ENCODE assay signal across 24 mouse cellular contexts in the genomic region with DNA sequence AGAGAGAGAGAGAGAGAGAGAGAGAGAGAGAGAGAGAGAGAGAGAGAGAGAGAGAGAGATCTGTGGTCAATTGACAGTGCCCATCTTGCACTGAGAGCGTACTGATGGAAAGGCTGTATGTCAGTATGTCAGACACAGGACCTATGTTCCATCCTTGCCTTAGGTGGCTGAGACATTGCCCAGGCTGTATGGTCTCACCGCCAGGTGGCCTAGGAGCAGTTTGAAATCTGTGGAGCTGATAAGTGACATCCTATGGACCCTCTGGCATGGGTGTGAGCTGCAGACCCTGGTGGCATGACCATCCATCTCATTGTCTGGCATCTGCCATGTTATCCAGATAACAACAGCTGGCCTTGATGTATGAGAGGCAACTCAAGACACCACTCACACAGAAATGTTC. TPM values are rescaled to one million over a fixed set of nuclear protein-coding genes. Genes with fewer than 3 reads are reported as not detected.
A peak's percentile ranks its signal among the peaks of the same experiment; 100 is the strongest.
DNase-seq lines count a peak whose midpoint lies in the region; ATAC-seq and TF ChIP-seq lines count a peak whose summit lies in the region.
"Had no signal": no experiment of that assay in that cellular context is flagged by ENCODE, and none has a peak within 500 bp of the region (broad histone marks: within the 10 kb centered on the region; RNA-seq: fewer than 3 reads in every experiment).

No protein-coding gene starts in this region.

- no peak for TF ChIP-seq POLR2A in small intestine, adult 2 months (IDR thresholded peaks at IDR 0.05; ENCODE audit: low read depth, low read length)

- no peak overlapping the region for H3K9ac ChIP-seq in kidney, postnatal 0 days (ENCODE audit: low read depth, low read length)
- no peak overlapping the region for H3K9ac ChIP-seq in lung, postnatal 0 days (replicated peaks; ENCODE audit: low read depth)
- H3K9ac ChIP-seq: forebrain, postnatal 0 days; hindbrain, embryonic 14.5 days; intestine, embryonic 15.5 days; neural tube, embryonic 12.5 days; stomach, embryonic 15.5 days had no signal

- H3K27ac ChIP-seq in kidney, postnatal 0 days, result no peak overlapping the region
- no peak overlapping the region for H3K27ac ChIP-seq in lung, postnatal 0 days (ENCODE audit: low read length)
- H3K27ac ChIP-seq in small intestine, adult 2 months (ENCODE audit: insufficient read depth, low read depth, low read length), result no peak overlapping the region
- H3K27ac ChIP-seq: embryonic facial prominence, embryonic 10.5 days; forebrain, embryonic 10.5 days; hindbrain, embryonic 14.5 days; intestine, embryonic 15.5 days; neural tube, embryonic 12.5 days; stomach, embryonic 15.5 days had no signal

- no peaks in the 10 kb centered on the region for H3K4me1 ChIP-seq in kidney, postnatal 0 days (replicated peaks; ENCODE audit: insufficient read depth, low read length)
- no peaks in the 10 kb centered on the region for H3K4me1 ChIP-seq in lung, postnatal 0 days (ENCODE audit: insufficient read depth, low read depth, low read length)
- peaks cover 2% of the 10 kb centered on the region; the same call in 1 of the 2 replicates for H3K4me1 ChIP-seq in small intestine, adult 2 months (ENCODE audit: control insufficient read depth, insufficient read depth, insufficient read length, low read length)

- no peak for DNase-seq in kidney, postnatal 0 days (ENCODE audit: low spot score)
- DNase-seq in kidney, postnatal 25 days, result no peak
- DNase-seq in lung, postnatal 0 days (ENCODE audit: low spot score), result peak; percentile 4
- no peak for DNase-seq in lung, adult 18-20 months
- peak; percentile 63 for DNase-seq in ES-CJ7 (ENCODE audit: low read depth, low spot score)
- DNase-seq in natural killer cell, adult 2 months (ENCODE audit: low spot score in 2 of 2), result no peak
- DNase-seq: adrenal gland, postnatal 36 days; B cell, adult 2 months; cerebellum, adult 11 months; cerebellum, adult 9-11 months; forebrain, postnatal 0 days; gastrocnemius, postnatal 25 days; heart, postnatal 4 days; kidney, postnatal 4 days; layer of hippocampus, adult 9-11 months; thymus, adult 18-20 months had no signal

- H3K4me2 ChIP-seq in kidney, postnatal 0 days (ENCODE audit: low read length), result no peak overlapping the region
- no peak overlapping the region for H3K4me2 ChIP-seq in lung, postnatal 0 days (replicated peaks; ENCODE audit: low read depth, low read length)
- H3K4me2 ChIP-seq: hindbrain, embryonic 14.5 days; intestine, embryonic 15.5 days; midbrain, embryonic 11.5 days; neural tube, embryonic 12.5 days; stomach, embryonic 15.5 days had no signal

- WGBS in kidney, postnatal 0 days, result 63% methylated on average over 2 of the region's 2 CpGs
- WGBS in lung, postnatal 0 days, result 61% methylated on average over 2 of the region's 2 CpGs
- WGBS in small intestine, adult 2 months, result 64% methylated on average over 2 of the region's 2 CpGs

- H3K9me3 ChIP-seq in kidney, postnatal 0 days (replicated peaks; ENCODE audit: low read length), result no peaks in the 10 kb centered on the region
- H3K9me3 ChIP-seq in lung, postnatal 0 days (ENCODE audit: low read length), result no peaks in the 10 kb centered on the region
- H3K9me3 ChIP-seq: intestine, embryonic 15.5 days; neural tube, embryonic 12.5 days; stomach, embryonic 15.5 days had no signal

- ATAC-seq in kidney, postnatal 0 days (replicated peaks; ENCODE audit: low FRiP score, low read depth), result no peak
- no peak for ATAC-seq in lung, postnatal 0 days
- ATAC-seq: forebrain, postnatal 0 days; intestine, embryonic 15.5 days had no signal

- no peaks in the 10 kb centered on the region for H3K27me3 ChIP-seq in kidney, postnatal 0 days (ENCODE audit: insufficient read depth, low read length)
- H3K27me3 ChIP-seq in lung, postnatal 0 days (replicated peaks; ENCODE audit: insufficient read depth, low read length), result no peaks in the 10 kb centered on the region
- H3K27me3 ChIP-seq in small intestine, adult 2 months (ENCODE audit: control insufficient read depth, insufficient read depth, low read length), result 0 out of 2 replicates have a peak, but pooled peaks cover 6% of the 10 kb centered on the region

- TF ChIP-seq CTCF in kidney, postnatal 0 days (IDR thresholded peaks at IDR 0.05; ENCODE audit: low read depth), result peak; percentile 52
- TF ChIP-seq CTCF in lung, postnatal 0 days (IDR thresholded peaks at IDR 0.05), result peak; percentile 51
- peak; percentile 30; the same call in 1 of the 2 replicates for TF ChIP-seq CTCF in small intestine, adult 2 months (IDR thresholded peaks at IDR 0.05; ENCODE audit: extremely low read depth, insufficient read length, insufficient replicate concordance, low read depth, low read length)

- no peaks in the 10 kb centered on the region for H3K36me3 ChIP-seq in kidney, postnatal 0 days (ENCODE audit: insufficient read depth, low read length)
- H3K36me3 ChIP-seq in lung, postnatal 0 days (ENCODE audit: insufficient read depth, low read length), result no peaks in the 10 kb centered on the region
- no peaks in the 10 kb centered on the region for H3K36me3 ChIP-seq in small intestine, adult 2 months (ENCODE audit: control insufficient read depth, insufficient read depth, low read length)
- H3K36me3 ChIP-seq: embryonic facial prominence, embryonic 10.5 days; forebrain, embryonic 10.5 days; intestine, embryonic 15.5 days; neural tube, embryonic 12.5 days; stomach, embryonic 15.5 days had no signal

- no peak overlapping the region for H3K4me3 ChIP-seq in kidney, postnatal 0 days (replicated peaks; ENCODE audit: low read depth, low read length)
- no peak overlapping the region for H3K4me3 ChIP-seq in lung, postnatal 0 days (ENCODE audit: low read depth, low read length)
- no peak overlapping the region for H3K4me3 ChIP-seq in small intestine, adult 2 months (ENCODE audit: low read depth, low read length)
- H3K4me3 ChIP-seq: embryonic facial prominence, embryonic 10.5 days; forebrain, embryonic 10.5 days; intestine, embryonic 15.5 days; neural tube, embryonic 12.5 days; stomach, embryonic 15.5 days had no signal

- no peak for TF ChIP-seq EP300 in lung, postnatal 0 days (IDR thresholded peaks at IDR 0.05)

RNA-seq across cellular contexts. Expression of gene Tent5b, which starts 6.1 kb away (rescaled TPM):
- polyA plus RNA-seq in kidney, postnatal 0 days (2015; fragmentation: Nextera tagmentation; extraction: Ambion mirVana), result 2.7 and 2.8 TPM in 2 replicates
- polyA plus RNA-seq in lung, postnatal 0 days (2015; fragmentation: Nextera tagmentation; extraction: Ambion mirVana), result 11.0 and 19.1 TPM in 2 replicates
- 1.8 and 2.1 TPM in 2 replicates for polyA plus RNA-seq in small intestine, adult 2 months (2012; rRNA removed)

RNA-seq across cellular contexts. Expression of gene Trnp1, which starts 24.5 kb away (rescaled TPM):
- polyA plus RNA-seq in kidney, postnatal 0 days (2015; fragmentation: Nextera tagmentation; extraction: Ambion mirVana), result 1.4 and 1.5 TPM in 2 replicates
- polyA plus RNA-seq in lung, postnatal 0 days (2015; fragmentation: Nextera tagmentation; extraction: Ambion mirVana), result 1.1 and 1.4 TPM in 2 replicates
- 6.1 and 6.2 TPM in 2 replicates for polyA plus RNA-seq in small intestine, adult 2 months (2012; rRNA removed)

RNA-seq across cellular contexts. Expression of gene Kdf1, which starts 44.9 kb away (rescaled TPM):
- polyA plus RNA-seq in kidney, postnatal 0 days (2015; fragmentation: Nextera tagmentation; extraction: Ambion mirVana), result 38.6 and 38.7 TPM in 2 replicates
- 24.8 TPM in 2 replicates for polyA plus RNA-seq in lung, postnatal 0 days (2015; fragmentation: Nextera tagmentation; extraction: Ambion mirVana)
- polyA plus RNA-seq in small intestine, adult 2 months (2012; rRNA removed), result 44.4 and 71.0 TPM in 2 replicates
- polyA plus RNA-seq: hindbrain, embryonic 14.5 days had no signal

Comparison
In these comparisons a context has a peak if more than half of its experiments do, and no peak if none do; other contexts are left out.
1. DNase-seq: peak in lung, postnatal 0 days (single experiment) and ES-CJ7 (single experiment); none in kidney, postnatal 0 days (single experiment), kidney, postnatal 25 days (0 of 2), lung, adult 18-20 months (0 of 2) and natural killer cell, adult 2 months (0 of 2).
2. Peak in every context shown above with its lines, with median percentiles within 50 percentile points of each other: CTCF ChIP-seq.